Mouse (Mus musculus) brain, embryonic 14.5 days (tissue): ENCODE results near the gene Ccdc18.

Source experiments
- CTCF ChIP-seq: fragments of 200-500 bp; IDR thresholded peaks from 2 replicates; pipeline ENCODE4 v1.5.1; 2012; ENCODE audit warnings: inconsistent platforms, mild to moderate bottlenecking, moderate library complexity, borderline replicate concordance; ENCODE audit not compliant: insufficient read depth, insufficient read length; ENCODE audit errors: extremely low read depth
- POLR2A ChIP-seq: fragments of 200-500 bp; IDR thresholded peaks from 2 replicates; pipeline ENCODE4 v1.6.1; 2012; ENCODE audit warnings: mild to moderate bottlenecking, inconsistent platforms, borderline replicate concordance; ENCODE audit not compliant: poor library complexity, insufficient read depth, insufficient read length, severe bottlenecking; ENCODE audit errors: extremely low read depth

GRCm38 (mm10) chr5:108188967-108189366 is 56.3 kb downstream of the Ccdc18 start:
- TF ChIP-seq CTCF, result no peak
- no peak for TF ChIP-seq POLR2A
